Mouse (Mus musculus) layer of hippocampus, adult 18-20 months (tissue): ENCODE results near the gene Hoxa1. TPM values are rescaled to one million over a fixed set of nuclear protein-coding genes. Genes with fewer than 3 reads are reported as not detected.

Source experiments
- DNase-seq, 2 experiments: peaks; one replicate each; pipeline ENCODE4 v3.0.0; 2022; ENCODE audit warnings: low spot score in 2 of 2
- total RNA-seq, 2 experiments: library from RNA; stranded (reverse); gene quantifications; 2 replicates each; pipeline ENCODE4 v1.2.3; 2021

Hoxa1 gene
- total RNA-seq, 2 experiments from 2014 or later = not detected

DNA sequence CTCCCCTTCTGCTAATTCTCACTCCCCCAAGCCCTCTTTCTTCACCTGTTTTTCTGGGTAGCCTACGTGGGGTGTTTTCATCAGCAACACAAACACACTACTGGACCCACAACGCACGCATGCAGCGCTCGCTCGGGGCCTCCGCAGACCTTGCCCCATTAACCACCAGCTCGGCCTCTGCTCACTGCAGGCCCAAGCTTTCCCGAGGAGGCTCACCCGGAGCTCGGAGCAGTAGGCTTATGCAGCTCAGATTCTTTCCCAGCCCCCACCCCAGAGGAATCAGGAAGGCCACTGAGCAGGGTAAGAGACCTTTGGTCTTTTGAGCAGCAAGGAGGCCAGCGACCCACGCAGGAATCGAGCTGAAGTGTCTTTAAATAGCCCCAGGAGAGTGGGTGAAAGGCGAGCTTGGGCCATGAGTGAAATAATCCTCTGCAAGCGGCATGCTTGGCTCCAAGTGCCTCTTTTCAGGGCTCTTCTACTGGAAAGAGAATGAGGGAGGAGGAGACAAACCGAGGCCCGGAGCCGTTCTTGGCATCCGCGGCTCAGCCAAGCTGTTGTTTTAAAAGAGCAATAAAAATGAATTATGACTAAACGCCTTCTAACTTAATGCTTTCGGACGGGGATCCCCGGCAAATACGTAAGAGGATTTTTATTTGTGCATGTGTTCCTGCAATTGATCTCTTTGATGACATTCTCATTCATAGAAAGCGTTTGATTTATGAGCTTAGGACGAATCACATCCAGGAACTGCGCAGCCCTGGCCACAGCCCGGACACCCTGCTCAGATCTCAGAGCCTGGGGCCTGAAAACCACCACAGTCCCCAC is 2.6 kb upstream of the Hoxa1 start:
- DNase-seq = no peak

DNA sequence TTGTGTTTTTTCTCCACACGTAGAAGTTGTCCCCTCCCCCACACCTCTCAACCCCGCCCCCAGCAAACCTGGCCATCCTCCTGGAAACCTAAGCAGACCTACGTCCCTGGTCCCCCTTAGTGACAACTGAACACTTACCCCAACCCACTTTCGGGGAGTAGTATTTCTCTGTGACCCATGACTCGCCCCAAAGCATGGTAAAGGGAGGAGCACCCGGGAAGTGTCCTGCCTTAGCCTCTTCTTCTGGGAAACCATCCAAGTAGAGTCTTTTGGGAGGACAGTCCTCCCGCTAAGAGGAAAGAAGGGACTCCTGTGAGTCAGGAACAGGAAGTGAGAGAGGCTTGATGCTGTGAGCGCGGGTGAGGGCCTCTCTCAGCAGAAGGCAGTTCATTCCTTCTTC is 1.9 kb upstream of the Hoxa1 start:
- no peak for DNase-seq

DNA sequence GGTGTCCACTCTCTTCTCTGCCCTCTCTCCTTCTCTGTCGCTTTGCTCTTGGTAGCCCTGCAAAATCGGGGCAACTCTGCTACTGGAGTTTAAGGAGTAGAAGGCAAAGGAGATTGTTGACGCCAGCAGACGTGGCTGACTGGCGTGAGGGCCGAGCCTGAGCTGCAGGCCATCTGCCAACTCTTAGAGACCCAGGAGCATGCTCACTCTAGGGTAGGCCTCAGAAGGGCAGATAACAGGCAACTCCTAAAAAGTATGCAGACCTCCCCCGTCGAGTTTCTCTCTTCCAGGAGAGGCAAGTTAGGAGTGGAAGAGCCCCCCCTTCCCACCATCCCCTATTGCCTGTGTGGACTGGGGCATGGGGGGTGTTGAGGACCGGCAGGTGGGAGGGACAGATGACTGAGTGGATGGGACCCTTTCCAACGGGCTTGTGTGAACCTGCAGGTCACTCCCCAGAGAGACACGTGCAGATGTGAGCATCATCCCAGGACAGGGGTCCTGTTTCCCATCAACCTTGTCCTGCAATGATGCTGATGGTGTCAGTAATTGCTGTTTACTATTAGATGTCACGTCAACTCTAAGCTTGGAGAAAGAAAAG is 1.1 kb upstream of the Hoxa1 start:
- DNase-seq = no peak

DNA sequence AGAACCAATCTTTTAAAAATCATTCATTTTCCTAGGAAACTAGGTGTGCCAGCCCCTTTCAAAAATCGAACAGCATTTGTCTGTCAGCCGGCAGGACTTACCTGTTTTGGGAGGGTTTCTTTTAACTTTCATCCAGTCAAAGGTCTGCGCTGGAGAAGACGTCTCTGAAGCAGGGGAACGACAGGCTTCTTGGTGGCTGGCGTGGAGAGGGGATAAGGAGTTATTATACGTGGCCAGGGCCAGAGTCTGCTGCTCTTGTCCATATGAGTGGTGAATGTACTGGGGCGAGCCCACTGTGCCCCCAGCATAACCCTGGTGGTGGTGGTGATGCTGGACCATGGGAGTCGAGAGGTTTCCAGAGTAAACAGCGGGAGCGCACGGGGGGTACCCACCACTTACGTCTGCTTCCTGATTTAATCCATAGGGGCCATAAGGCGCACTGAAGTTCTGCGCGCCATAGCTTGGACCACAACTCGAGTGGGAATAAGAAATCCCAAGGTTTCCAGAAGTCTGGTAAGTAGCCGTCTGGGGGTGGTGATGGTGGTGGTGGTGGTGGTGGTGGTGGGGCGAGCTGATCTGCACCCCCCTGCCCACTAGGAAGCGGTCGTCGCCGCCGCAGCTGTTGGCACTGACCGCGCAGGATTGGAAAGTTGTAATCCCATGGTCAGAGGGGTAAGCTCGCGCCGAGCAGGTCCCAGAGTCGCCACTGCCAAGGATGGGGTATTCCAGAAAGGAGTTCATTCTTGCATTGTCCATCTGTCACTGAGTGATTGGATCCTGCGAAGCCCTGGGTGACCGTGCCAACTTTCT is 446 bp downstream of the Hoxa1 start:
- no peak for DNase-seq

DNA sequence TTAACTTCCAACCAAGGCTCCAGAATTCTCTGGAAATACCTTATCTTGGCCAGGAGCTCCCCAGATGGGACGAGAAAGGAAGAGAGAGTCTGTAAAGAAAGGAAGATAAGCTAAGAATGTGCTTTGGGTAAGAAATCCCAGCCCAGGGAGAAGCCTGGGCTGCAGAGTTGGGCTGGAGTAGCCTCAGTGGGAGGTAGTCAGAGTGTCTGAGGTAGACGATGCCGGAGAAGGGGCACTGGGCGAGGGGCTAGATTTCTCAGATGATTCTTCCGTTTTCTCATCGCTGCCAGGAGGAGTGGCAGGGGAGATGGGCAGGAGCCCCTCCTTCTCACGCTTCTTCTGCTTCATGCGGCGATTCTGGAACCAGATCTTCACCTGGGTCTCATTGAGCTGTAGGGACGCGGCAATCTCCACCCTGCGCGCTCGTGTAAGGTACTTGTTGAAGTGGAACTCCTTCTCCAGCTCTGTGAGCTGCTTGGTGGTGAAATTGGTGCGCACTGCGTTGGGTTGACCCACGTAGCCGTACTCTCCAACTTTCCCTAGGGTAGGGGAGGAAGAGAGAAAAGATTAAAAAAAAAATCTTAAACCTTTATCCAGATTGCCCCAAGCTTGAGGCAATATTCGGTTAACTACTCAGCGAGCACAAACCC is 1.4 kb downstream of the Hoxa1 start:
- no peak for DNase-seq

DNA sequence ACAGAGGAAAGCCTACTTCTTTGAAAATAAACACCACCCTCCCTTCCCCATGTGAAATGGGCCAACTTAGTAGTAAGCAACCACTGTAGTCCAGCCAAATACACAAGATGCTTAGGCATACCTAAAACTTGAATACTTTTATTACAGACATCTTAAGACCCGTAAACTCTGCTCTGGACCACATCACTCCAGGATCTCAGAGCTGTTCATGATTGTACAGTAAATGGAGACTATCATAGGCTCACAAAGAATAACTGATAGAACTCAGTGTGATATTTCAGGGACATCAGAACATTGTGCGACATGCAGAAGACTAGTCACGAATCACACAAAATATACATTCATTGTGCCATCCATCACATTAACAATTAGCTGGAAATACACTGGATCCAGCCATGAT is 2.6 kb downstream of the Hoxa1 start:
- DNase-seq = no peak

DNA sequence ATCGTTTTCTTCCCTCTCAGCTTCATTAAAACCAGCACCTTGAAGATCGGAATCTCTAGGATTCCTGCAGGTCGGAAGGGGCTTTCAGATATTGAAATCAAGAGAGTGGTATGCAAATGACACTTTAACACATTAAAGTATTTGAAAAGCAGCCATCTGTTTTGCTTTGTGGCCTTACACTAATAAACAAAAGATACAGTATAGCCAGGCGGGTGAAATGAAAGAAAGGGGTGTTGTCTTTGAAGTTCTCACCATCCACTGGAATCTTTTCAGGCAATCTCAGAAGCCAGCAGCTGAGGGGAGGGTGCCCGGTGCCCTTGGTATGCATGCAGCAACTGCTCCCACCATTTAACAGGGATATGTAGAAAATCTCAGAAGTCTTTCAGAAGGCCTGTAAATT is 4.1 kb downstream of the Hoxa1 start:
- DNase-seq = no peak

DNA sequence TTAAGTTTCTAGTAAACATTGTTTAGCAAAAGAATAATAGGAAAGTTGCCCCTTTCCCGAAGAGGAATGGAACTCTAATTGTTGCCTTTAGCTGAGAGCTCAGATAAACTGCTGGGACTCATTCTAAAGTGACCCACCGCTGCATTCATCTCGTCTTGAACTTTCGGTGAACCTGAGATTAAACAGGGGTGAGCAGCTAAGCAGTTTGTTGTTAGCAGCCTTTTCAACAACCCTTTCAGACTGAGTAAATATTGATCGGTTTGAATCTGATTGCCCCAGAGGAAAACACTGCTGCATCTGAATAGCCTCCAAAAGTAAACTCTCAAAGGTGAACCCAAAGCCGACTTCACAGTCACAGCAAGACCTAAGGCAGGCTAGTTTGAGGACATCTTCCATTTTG is 4.8 kb downstream of the Hoxa1 start:
- no peak for DNase-seq

DNA sequence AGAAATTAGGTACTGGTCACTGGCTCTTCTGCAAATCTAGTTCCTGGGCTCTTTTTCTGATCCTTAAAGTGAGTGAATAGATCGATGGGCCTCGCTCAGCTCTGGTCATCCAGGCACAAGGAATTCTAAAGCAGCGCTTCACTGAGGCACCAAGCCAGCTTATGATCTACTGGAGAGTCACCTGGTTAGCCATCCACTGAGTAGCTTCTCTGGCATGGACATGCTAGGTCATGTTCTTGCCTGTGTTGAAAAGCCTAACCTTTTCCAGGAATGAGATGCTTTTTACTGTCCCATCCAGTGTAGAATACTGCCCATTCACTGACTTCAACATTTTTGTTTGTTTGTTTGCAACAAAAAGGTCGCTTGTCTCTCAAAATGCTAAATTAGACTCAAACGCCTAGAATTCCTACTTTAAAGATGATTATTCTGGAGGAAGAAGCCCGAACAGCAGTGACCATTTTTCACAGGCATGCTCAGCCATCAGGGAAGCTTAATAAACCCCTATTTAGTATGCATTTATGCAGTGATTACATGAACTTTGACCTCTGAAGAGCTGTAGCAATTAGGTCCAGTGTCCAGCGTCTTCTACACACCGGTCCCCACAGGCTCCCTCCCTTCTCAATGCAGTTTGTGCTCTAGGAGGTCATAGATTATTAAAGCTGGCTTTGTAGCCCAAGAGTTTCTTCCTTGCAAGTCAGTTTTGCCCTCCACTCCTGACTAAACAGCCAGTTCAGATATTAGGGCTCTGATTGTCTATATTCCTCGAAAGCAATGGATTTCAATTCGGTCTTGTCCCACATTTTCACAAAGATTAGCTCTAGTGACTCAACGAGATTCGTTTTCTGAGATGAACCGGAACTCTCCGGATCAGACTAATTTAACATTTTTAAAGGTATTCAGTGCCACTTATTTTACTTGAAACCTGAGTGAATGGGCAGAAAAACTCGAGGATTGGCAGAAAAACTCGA is 5.6 kb downstream of the Hoxa1 start:
- no peak for DNase-seq

DNA sequence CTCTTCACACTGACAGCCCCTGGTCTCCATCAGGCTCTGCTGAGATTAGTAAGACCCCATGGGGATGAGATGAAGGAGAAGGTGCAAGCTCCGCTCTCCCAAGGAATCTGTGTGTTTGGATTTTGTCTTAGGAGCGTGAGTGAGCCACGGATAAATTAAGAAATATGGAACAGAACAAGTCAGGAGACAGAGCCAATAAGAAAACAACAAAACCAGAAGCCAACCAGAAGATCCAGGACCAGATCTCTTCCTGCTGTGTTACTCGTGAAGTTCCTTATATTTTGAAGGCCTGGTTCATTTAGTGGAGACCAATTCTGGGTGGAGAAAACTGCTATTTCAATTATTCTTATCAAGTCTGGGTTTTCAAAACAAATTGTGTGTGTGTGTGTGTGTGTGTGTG is 6.5 kb downstream of the Hoxa1 start:
- no peak for DNase-seq

DNA sequence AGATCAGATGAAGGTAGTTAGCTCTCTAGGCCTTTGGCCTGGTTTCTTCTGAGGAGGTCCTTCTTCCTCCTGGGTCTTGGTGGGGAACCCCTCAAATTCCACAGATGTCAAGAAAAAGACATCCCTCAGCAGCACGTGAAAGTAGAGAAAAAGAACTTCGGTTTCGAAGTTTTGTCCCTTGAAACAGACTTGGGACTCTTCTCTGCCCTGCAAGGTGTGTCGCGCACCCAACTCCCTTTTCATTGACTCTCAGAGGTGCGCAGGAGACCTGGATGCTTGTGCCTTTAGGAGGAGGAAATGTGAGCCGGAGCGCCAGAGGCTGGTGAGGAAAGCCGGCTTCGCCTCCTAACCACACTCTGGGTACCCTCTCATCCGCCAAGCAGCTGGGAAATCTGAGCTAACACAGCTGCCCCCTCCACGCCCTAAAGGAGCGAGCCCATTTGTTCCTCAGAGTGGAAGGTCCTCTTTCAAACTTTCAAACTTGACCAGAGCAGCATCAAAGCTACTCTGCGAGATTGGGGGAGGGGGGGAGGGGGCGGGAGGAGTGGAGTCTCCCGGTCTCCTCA is 7.6 kb downstream of the Hoxa1 start:
- no peak for DNase-seq

DNA sequence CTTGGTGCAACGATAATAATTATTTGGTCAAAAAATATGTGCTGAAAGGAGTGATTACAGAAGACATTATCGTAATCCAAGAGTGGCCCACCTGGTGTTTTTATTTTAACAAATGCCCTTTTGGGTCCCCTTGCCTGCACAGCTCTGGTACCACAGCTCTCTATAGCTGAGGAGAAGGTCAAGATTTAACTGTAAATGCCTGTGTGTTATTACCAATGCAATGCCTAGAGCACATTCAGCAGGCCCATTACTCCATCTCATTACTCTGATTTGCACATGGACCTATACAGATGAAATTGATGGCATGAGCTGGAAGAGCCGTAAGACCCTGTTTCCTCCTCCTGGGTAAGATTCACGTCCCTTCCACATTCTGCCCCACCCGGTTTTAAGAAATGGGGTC is 19.0 kb downstream of the Hoxa1 start:
- DNase-seq = no peak

DNA sequence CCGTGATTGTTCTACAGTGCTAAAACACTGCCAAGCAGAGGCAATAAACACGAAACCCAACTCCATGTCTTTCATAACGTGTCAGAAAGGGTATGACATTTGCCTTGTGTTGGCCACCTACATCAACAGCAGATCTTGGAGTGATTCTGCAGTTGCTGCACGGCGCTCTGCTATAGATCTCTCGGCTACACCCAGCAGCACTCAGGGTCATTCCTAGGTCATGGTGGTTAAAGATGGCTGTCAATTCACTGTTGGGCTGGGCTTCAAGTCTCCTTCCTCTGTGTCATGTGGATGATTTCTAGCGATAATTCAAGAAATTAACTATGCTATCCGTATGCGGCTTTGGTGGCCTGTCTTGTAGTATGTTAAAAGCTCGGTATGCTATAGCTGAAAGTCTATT is 19.5 kb downstream of the Hoxa1 start:
- no peak for DNase-seq

DNA sequence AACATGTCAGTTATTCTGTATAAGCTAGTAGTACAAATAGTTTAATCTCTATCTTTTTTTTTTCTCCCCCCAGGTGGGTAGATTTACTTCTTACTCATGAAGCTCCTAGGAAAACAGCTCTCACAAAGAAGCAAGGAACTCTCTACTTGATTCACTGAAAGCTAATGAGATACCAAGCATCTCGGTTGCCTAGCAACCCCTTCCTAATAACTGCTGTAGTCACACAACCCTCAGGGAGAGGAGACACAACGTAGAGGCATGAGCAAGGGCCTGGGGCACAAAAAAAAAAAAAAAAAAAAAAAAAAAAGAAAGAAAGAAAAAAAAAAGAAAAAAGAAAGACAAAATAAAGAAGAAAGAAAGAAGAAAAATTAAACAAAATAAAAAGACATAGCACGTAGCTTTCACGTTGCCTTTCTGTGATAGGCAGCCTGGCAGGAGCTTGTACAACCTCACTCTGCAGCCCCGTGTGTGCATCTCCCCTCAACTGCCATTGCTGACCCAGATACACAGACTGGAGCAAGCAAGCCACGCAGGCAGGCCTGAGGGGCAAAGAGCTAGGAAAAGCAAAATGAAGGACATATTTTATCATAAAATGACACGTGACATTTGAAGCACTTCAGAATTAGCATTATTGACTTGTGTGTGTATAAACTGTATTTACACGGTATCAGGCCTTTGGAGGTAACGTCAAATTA is 20.1 kb downstream of the Hoxa1 start:
- DNase-seq = no peak

DNA sequence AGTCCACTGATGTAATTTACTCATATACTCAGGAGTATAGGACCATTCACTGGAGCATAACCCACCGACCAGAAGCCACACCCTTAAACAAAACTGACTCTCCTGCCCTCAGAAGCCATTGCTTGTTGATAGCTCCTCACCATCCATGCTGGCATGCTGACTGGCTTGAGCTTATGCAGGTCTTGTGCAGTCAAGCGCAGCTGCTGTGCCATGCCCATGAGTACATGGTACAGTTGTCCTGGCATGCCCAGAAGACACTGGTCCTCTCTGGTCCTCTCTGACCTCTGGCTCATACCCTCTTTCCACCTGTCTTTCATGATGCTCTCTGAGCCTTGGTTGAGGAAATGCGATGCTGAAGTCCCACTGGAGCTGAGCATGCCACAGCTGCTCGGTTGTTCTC is 34.4 kb downstream of the Hoxa1 start:
- DNase-seq = no peak

DNA sequence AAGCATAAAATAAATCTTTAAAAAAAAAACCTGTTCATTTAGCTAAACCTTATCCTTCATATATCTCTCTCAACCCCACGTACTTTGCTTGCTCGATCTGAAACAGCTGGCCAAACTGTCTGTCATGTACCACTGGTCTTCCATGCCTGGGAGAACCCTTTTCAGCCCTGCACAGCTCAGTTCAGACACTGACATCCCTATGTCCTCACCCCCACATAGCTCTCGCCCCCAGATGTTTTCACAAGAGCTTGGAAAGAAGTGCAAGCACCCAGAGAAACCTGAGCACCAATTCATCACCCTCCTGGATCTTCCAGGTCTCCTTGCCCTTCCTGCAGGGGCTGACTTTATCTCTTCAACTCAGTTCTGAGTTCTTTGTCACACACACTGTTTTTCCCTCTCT is 36.9 kb downstream of the Hoxa1 start:
- no peak for DNase-seq

DNA sequence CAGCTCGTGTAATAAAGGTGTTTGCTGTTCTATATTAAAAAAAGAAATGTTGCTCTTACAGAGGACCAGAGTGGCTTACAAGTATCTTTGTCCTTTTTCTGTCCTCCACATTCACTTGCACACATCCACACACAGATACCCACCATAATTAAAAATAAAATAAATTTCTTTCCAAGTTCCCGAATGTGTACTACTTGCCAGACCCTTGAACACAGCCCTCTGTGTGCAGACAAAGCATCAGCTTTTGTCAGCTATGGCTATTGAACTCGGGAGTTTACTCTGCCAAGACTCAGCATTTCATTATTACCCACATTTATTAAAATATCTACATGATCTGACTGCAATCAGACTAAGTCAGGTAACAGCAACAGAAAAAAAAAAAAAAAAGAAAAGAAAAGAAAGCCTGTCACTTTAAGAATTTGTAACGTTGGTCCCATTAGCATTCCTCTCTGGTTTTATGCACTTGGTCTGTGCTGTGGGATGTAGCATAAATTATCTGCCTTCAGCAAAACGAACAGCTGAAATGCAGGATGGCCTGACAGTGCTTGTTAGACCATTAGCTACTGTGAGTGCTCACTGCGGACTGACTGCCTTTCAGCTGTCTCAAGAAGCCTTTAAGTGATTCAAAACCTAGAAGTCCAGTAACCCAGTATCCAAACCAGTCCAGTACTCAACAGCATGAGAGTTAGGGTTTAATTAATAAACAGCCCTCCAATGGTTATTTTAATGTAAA is 39.0 kb downstream of the Hoxa1 start:
- DNase-seq = peak; percentile 2 to 25

DNA sequence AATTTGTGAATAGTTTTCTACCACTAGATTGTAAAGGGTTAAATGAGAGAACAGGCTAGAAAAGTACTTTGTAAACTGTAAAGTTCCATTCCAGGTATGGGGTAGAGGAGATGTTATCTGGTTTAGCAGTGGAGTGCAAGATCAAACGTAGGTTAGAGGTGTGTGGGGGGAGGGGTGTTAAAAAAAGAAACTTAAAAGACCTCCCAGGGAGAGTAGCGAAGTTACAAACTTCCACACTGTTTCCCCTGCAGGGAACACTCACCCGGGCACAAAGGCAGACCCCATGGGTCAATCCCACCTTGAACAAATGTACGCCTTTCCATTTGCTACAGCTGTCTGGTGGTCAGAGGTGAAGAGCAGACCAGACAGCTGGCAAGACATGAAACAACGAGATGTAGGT is 42.2 kb downstream of the Hoxa1 start:
- DNase-seq = no peak

DNA sequence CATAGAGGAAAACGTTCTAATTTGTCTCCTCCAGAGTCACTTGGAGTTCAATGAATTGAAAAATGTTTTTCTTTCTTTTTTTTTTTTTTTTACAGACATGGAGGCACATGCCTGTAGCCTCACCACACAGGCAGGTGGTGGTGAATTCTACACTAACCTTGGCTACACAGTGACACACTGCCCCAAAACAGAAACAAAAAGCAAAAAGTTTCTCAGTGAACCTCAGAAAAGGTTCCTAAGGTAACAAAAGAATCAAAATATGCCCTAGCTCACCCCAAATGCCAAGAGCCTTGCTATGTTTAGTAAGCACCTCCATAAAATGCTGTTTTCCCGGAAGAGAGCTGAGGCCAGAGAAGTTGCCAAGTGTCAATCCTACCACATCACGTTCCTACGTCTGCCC is 46.3 kb downstream of the Hoxa1 start:
- DNase-seq = no peak
